Mouse (Mus musculus): ENCODE results near the gene Pspn. TPM values are rescaled to one million over a fixed set of nuclear protein-coding genes. Genes with fewer than 3 reads are reported as not detected.
A peak's percentile ranks its signal among the peaks of the same experiment; 100 is the strongest.

Pspn gene
- total and polyA plus RNA-seq, 3 experiments, result not detected

- DNase-seq, result no peak
- intact Hi-C loops (cut with DNase I), result loop anchor here (10.0 kb wide), 1 partner anchor 389 kb away; the partner anchor contains the start of gene Rpl36
- Histone ChIP-seq H3K4me1 (ENCODE audit: control insufficient read depth, insufficient read depth, low read length) (0 out of 2 replicates have a peak, but pooled peaks cover 1% of the 10 kb centered on the region), H3K9ac (ENCODE audit: low read depth, low read length) (no peak overlapping the region), H3K4me3 (no peak overlapping the region), H3K27ac (no peak overlapping the region), H3K27me3 (ENCODE audit: control insufficient read depth, insufficient read depth, low read length) (no peaks in the 10 kb centered on the region), H3K79me2 (replicated peaks; ENCODE audit: control insufficient read depth, insufficient read depth, low read length) (no peaks in the 10 kb centered on the region), H3K36me3 (ENCODE audit: control insufficient read depth, insufficient read depth, low read length) (no peaks in the 10 kb centered on the region)
- WGBS, result 82% methylated on average over 7 of the region's 7 CpGs
- TF ChIP-seq CTCF (IDR thresholded peaks at IDR 0.05), result no peak
Measured at GRCm38 (mm10) chr17:57003994-57004393, 4.2 kb upstream of the Pspn start.

- intact Hi-C loops (cut with DNase I), result loop anchor here (10.0 kb wide), 1 partner anchor 386 kb away; the partner anchor contains the start of gene Rpl36
- H3K27ac ChIP-seq, result no peak overlapping the region
Measured at GRCm38 (mm10) chr17:57001228-57001627, 1.4 kb upstream of the Pspn start.

GRCm38 (mm10) chr17:56999414-56999813, 404 bp downstream of the Pspn start:
- TF ChIP-seq CTCF (IDR thresholded peaks at IDR 0.05), result no peak
- TF ChIP-seq EP300 (IDR thresholded peaks at IDR 0.05; ENCODE audit: insufficient read depth, low read depth, low read length), result no peak
- no peak for TF ChIP-seq POLR2A (IDR thresholded peaks at IDR 0.05; ENCODE audit: insufficient read depth, low read depth, low read length)
- no peak for DNase-seq
- Histone ChIP-seq H3K9ac (ENCODE audit: low read depth, low read length) (no peak overlapping the region), H3K27me3 (ENCODE audit: control insufficient read depth, insufficient read depth, low read length) (no peaks in the 10 kb centered on the region), H3K36me3 (ENCODE audit: control insufficient read depth, insufficient read depth, low read length) (no peaks in the 10 kb centered on the region), H3K4me3 (no peak overlapping the region), H3K79me2 (replicated peaks; ENCODE audit: control insufficient read depth, insufficient read depth, low read length) (no peaks in the 10 kb centered on the region), H3K4me1 (ENCODE audit: control insufficient read depth, insufficient read depth, low read length) (peaks cover 4% of the 10 kb centered on the region; the same call in 1 of the 2 replicates), H3K27ac (no peak overlapping the region)
- WGBS, result 84% methylated on average over 9 of the region's 9 CpGs
- intact Hi-C loops (cut with DNase I), result no loop called here

More at GRCm38 (mm10) chr17:57001228-57001627, 1.4 kb upstream of the Pspn start:
- H3K79me2 ChIP-seq (replicated peaks; ENCODE audit: control insufficient read depth, insufficient read depth, low read length), result no peaks in the 10 kb centered on the region
- H3K36me3 ChIP-seq (ENCODE audit: control insufficient read depth, insufficient read depth, low read length), result no peaks in the 10 kb centered on the region
- TF ChIP-seq CTCF (IDR thresholded peaks at IDR 0.05), result no peak
- TF ChIP-seq POLR2A (IDR thresholded peaks at IDR 0.05; ENCODE audit: insufficient read depth, low read depth, low read length), result no peak
- no peak for TF ChIP-seq EP300 (IDR thresholded peaks at IDR 0.05; ENCODE audit: insufficient read depth, low read depth, low read length)
- WGBS, result 20% methylated on average over 8 of the region's 8 CpGs
- H3K4me1 ChIP-seq (ENCODE audit: control insufficient read depth, insufficient read depth, low read length), result peaks cover 4% of the 10 kb centered on the region; the same call in 1 of the 2 replicates
- H3K4me3 ChIP-seq, result no peak overlapping the region
- H3K9ac ChIP-seq (ENCODE audit: low read depth, low read length), result no peak overlapping the region
- no peak for DNase-seq
- H3K27me3 ChIP-seq (ENCODE audit: control insufficient read depth, insufficient read depth, low read length), result no peaks in the 10 kb centered on the region

GRCm38 (mm10) chr17:56997029-56997667, 2.7 kb downstream of the Pspn start, which contains the start of gene Alkbh7:
Alkbh7 (plus strand) TSS chr17:56997339.
- H3K4me3 ChIP-seq, result peak within 1 kb of the TSS; percentile 51
- H3K27ac ChIP-seq, result peak within 1 kb of the TSS; percentile 84
- no peaks in the 10 kb centered on the region for H3K36me3 ChIP-seq (ENCODE audit: control insufficient read depth, insufficient read depth, low read length)
- intact Hi-C loops (cut with DNase I), result loop anchor here (2.0 kb wide), 3 partner anchors 100 to 338 kb away; no protein-coding TSS in a partner anchor
- peak; percentile 93 to 98 for DNase-seq
- H3K9ac ChIP-seq (ENCODE audit: low read depth, low read length), result peak within 1 kb of the TSS; percentile 82
- H3K27me3 ChIP-seq (ENCODE audit: control insufficient read depth, insufficient read depth, low read length), result no peaks in the 10 kb centered on the region
- H3K4me1 ChIP-seq (ENCODE audit: control insufficient read depth, insufficient read depth, low read length), result peaks cover 4% of the 10 kb centered on the region; the same call in 1 of the 2 replicates
- TF ChIP-seq CTCF (IDR thresholded peaks at IDR 0.05) (peak; percentile 89), POLR2A (IDR thresholded peaks at IDR 0.05; ENCODE audit: insufficient read depth, low read depth, low read length) (peak; percentile 82), EP300 (IDR thresholded peaks at IDR 0.05; ENCODE audit: insufficient read depth, low read depth, low read length) (peak; percentile 90)
- under 1% methylated on average over 38 of the region's 38 CpGs for WGBS
- no peaks in the 10 kb centered on the region for H3K79me2 ChIP-seq (replicated peaks; ENCODE audit: control insufficient read depth, insufficient read depth, low read length)

- peak overlapping the region; percentile 66 for H3K27ac ChIP-seq
- no peaks in the 10 kb centered on the region for H3K79me2 ChIP-seq (replicated peaks; ENCODE audit: control insufficient read depth, insufficient read depth, low read length)
- WGBS, result 64% methylated on average over 2 of the region's 2 CpGs
- no peak for TF ChIP-seq CTCF (IDR thresholded peaks at IDR 0.05)
- TF ChIP-seq EP300 (IDR thresholded peaks at IDR 0.05; ENCODE audit: insufficient read depth, low read depth, low read length), result no peak
- no peak for TF ChIP-seq POLR2A (IDR thresholded peaks at IDR 0.05; ENCODE audit: insufficient read depth, low read depth, low read length)
- H3K9ac ChIP-seq (ENCODE audit: low read depth, low read length), result no peak overlapping the region
- H3K4me1 ChIP-seq (ENCODE audit: control insufficient read depth, insufficient read depth, low read length), result peaks cover 4% of the 10 kb centered on the region; the same call in 1 of the 2 replicates
- no peak for DNase-seq
- intact Hi-C loops (cut with DNase I), result loop anchor here (1.0 to 2.0 kb wide), 4 partner anchors 100 to 338 kb away; no protein-coding TSS in a partner anchor
- no peak overlapping the region for H3K4me3 ChIP-seq
- no peaks in the 10 kb centered on the region for H3K36me3 ChIP-seq (ENCODE audit: control insufficient read depth, insufficient read depth, low read length)
- H3K27me3 ChIP-seq (ENCODE audit: control insufficient read depth, insufficient read depth, low read length), result no peaks in the 10 kb centered on the region
Measured at GRCm38 (mm10) chr17:56996506-56996905, 3.3 kb downstream of the Pspn start.

- Histone ChIP-seq H3K79me2 (replicated peaks; ENCODE audit: control insufficient read depth, insufficient read depth, low read length) (0 out of 2 replicates have a peak, but pooled peaks cover 3% of the 10 kb centered on the region), H3K4me1 (ENCODE audit: control insufficient read depth, insufficient read depth, low read length) (peaks cover 4% of the 10 kb centered on the region), H3K27me3 (ENCODE audit: control insufficient read depth, insufficient read depth, low read length) (no peaks in the 10 kb centered on the region), H3K9ac (ENCODE audit: low read depth, low read length) (no peak overlapping the region), H3K36me3 (ENCODE audit: control insufficient read depth, insufficient read depth, low read length) (no peaks in the 10 kb centered on the region), H3K27ac (no peak overlapping the region), H3K4me3 (no peak overlapping the region)
- 76% methylated on average over 8 of the region's 8 CpGs for WGBS
- no peak for DNase-seq
- TF ChIP-seq POLR2A (IDR thresholded peaks at IDR 0.05; ENCODE audit: insufficient read depth, low read depth, low read length) (no peak), EP300 (IDR thresholded peaks at IDR 0.05; ENCODE audit: insufficient read depth, low read depth, low read length) (no peak), CTCF (IDR thresholded peaks at IDR 0.05) (no peak)
- intact Hi-C loops (cut with DNase I), result no loop called here
Measured at GRCm38 (mm10) chr17:56995046-56995445, 4.8 kb downstream of the Pspn start.

Measured in heart, adult 2 months (tissue).